Mouse (Mus musculus) natural killer cell, adult 2 months (primary cell): ENCODE data around the gene Krtap20-2.
"Not testable (repeated sequence)": the region's sequence is repeated elsewhere in the genome, so short reads cannot be mapped to it uniquely, and the experiment has no call there.

Experiments used
- DNase-seq, 2 experiments: peaks; one replicate each; pipeline ENCODE4 v3.0.0; 2022; ENCODE audit warnings: low spot score in 2 of 2

Gene Krtap20-2

DNA sequence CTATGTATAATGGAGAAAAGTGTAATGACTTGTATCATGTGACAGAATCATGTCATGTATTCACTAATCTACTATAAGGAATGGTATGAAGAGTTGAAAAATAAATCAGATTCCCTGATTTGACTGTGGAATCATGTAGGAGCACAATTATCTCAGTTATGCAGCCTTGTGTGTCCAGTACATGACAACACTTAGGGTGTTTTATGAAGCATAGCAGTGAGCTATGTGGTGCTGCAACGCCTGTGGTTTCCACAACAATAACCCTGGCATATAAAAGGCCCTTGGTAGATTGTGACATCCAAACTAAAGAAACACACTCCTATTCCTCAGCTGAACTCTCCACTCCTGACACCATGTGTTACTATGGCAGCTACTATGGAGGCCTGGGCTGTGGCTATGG is at the start of gene Krtap20-2:
TSS of gene Krtap20-2 (plus strand) at position 301 of the 400 bp plus-strand sequence.
- no peak for DNase-seq

DNA sequence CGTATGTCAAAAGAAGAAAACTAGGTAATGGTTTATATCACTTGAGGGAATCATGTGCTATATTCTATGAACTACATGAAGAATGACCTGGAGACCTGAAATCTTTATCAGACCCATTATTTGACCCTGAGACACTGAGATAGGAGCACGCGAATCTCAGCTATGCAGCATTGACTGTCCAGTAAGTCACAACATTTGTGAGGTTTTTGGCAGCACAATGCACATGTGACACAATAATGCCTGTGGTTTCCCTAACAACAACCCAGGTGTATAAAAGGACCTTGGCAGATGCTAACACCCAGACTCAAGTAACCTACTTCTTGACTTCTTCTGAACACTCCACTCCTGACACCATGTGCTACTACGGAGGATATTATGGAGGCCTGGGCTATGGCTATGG is 48.0 kb upstream of the Krtap20-2 start, which contains the start of gene Gm9789:
TSS of gene Gm9789 (plus strand) at position 301 of the 400 bp plus-strand sequence.
- DNase-seq, result no peak

DNA sequence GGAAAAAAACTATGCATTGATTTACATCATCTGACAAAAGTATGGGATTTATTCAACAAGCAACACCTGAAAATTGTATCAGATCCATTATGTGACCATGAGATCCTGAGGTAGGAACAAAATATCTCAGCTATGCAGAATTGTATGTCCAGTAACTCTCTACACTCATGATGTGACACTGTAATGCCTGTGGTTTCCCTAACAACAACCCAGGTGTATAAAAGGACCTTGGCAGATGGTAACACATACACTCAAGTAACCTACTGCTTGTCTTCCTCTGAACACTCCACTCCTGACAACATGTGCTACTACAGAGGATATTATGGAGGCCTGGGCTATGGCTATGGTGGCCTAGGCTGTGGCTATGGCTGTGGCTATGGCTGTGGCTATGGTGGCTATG is 36.5 kb upstream of the Krtap20-2 start, which contains the start of gene Gm7735:
TSS of gene Gm7735 (plus strand) at position 301 of the 400 bp plus-strand sequence.
- DNase-seq, result not testable (repeated sequence)

DNA sequence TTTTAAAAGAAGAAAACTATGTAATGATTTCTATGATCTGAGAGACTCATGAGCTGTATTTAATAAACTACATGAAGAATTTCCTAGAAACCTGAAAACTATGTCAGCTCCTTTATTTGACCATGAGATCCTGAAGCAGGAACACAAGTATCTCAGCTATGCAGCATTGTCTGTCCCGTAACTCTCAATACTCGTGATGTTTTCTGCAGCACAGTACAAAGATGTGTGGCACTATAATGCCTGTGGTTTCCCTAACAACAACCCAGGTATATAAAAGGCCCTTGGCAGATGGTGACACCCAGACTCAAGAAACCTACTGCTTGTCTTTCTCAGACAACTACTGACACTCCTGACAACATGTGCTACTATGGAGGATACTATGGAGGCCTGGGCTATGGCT is 31.2 kb upstream of the Krtap20-2 start, which contains the start of gene 1110057P08Rik:
TSS of gene 1110057P08Rik (plus strand) at position 301 of the 400 bp plus-strand sequence.
- no peak for DNase-seq

DNA sequence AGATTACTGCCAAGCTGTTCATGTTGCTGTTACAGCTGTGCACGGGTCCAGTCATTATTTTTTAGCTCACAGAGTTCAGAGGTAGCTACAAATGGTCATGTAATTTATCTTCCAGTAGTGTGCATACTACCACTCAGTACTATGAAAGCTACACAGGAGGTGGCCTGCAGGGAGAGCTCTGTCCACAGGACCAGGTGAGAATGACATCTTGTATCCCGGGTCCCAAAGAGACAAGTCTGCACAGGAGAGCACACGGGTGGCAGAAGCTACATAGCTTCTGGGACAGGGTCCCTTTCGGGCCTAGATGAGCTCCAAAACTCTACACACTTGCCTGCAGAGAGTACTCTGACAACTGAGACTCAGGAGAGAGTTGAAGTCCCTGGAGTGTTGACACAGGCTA is 17.0 kb upstream of the Krtap20-2 start:
- no peak for DNase-seq
